Mouse (Mus musculus) cerebellum, postnatal 36 days (tissue): ENCODE measurements at regions not wholly inside any gene's neighbourhood (a gene's known extent, or its start where the extent isn't known, plus 50 kb on each side); places are given as distances from the start of the nearest gene placed in this dataset.

ENCODE experiments used
- DNase-seq, 2 experiments: peaks; one replicate each; pipeline ENCODE4 v3.0.0; 2021 to 2022; ENCODE audit warnings: mixed read lengths in 2 of 2

DNA sequence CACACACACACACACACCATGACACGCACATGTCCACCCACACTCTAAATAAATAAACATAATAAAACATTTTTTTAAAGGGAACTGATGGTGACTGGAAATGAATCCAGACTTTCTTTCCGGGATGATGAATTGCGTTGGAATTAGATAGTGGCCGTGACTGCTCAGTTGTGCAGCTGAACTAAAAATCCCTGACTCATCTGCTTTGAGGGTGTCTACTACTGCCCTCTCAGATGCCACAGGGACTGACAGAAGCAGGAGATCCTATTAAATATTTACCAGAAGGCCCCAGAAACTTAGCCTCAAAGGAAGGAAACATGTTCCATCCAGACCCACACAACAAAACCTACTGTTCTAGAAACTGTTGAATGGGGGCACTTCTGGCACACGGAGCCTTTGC lies 65.7 kb downstream of the Polr2m start:
- no peak for DNase-seq

DNA sequence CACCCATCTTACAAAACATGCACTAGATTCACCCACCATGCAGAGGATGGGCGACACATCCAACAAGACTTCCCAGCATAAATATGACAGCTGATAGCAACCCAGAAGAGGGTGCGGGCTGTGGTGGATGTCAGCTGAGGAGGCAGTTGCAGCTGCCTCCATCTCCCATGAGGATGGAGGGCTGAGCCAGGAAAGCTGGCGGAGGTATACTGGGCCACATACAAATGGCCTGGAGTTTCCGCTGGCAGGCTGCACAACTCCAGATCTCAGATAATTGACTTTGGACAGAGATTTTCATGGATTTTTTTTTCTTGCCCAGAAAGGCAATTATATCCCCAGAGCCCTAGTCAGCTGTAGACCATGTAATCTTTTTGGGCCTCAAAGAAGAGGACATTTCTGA lies 67.2 kb downstream of the Polr2m start:
- no peak for DNase-seq

DNA sequence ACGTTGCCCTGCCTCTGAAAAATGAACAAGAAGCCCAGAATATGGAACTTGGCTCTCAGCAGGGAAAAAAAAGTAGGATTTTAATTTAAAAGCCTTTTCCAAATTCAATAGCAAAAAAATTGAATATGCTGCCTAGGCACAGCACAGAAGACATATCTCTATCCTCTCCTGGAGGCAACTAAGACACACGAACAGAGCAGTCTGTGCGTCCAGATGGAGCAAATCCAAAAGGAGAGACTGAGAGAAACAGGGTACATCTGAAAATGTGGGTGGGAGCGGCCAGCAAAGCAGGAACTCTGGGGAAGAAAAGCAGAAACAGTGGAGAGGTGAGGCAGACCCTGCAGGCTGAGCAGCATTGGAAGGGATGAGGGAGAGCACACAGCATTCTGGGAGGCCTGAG lies 68.5 kb downstream of the Polr2m start:
- DNase-seq, result no peak

- no peak for DNase-seq
These were observed 74.6 kb downstream of the Polr2m start for GRCm38 (mm10) chr9:71411171-71411570.

GRCm38 (mm10) chr9:71409925-71410324 lies 75.8 kb downstream of the Polr2m start:
- no peak for DNase-seq

DNA sequence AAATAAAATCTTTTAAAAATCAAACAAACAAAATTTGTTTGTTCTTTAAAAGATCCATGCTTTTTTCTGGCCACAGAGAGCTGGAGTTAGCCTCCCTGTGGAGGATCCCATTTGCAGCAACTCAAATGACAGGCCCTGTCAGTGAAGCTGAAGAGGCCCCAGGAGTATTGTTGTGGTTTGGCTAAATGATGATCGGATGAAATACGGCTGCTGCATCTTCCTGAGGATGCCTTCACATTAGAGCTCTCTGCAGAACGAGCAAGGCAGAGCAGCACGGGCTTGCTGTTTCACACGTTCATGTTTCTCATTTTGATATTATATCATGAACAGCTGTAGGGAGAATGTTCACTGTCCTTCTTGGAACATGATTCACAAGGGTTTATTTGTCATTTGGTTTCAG lies 76.8 kb downstream of the Polr2m start:
- DNase-seq, result no peak

- DNase-seq, result no peak
These were observed 81.2 kb downstream of the Polr2m start for GRCm38 (mm10) chr9:71404396-71405135.

GRCm38 (mm10) chr9:71401667-71402066 lies 84.1 kb downstream of the Polr2m start:
- no peak for DNase-seq

GRCm38 (mm10) chr9:71399346-71399745 lies 86.4 kb downstream of the Polr2m start:
- no peak for DNase-seq

DNA sequence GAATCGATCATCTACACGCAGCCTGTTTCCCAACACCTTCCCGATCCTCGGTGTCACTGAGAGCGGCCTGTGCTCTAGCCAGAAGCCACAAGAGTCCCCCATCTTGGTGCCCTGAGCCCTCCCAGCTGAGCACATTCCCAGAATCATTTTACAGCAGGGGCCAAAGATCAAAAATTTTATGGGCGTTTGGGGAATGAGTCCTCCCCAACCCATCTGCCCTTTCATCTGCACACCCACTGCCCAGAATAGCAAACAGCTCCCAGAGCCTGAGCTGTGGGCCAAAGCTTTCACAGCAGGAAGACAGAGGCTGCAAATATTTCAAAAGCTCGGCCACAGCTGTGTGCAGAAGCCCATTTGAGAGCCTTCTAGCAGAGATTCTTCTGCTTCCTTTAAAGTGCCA lies 89.0 kb downstream of the Polr2m start:
- no peak for DNase-seq

DNA sequence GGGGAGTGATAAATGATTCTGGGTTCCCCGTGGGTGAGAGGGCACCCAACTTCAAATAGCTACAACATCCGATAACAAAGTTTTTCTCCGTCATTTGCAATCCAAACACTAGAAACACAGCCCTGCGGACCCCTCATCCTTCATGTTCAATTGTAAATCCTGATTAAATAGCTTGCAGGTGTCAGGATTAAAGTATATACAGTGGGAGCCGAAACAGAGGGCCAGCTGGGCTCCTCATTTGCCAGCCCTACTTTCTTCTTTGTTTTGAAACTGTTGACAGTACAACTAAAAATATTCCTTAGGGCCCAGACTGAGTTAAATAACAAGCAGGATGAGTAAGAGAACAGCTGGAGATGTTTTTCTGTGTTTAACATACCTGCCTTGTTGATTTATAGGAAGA lies 95.5 kb downstream of the Polr2m start:
- DNase-seq, result no peak

- DNase-seq, result no peak
These were observed 98.3 kb downstream of the Polr2m start for GRCm38 (mm10) chr9:71387426-71387825.

- no peak for DNase-seq
These were observed 101.8 kb downstream of the Polr2m start for GRCm38 (mm10) chr9:71383901-71384300.

GRCm38 (mm10) chr9:71379731-71380250 lies 105.9 kb downstream of the Polr2m start:
- DNase-seq, result no peak

- no peak for DNase-seq
These were observed 116.0 kb downstream of the Polr2m start for GRCm38 (mm10) chr9:71369760-71370159.

- no peak for DNase-seq
These were observed 116.5 kb downstream of the Polr2m start for GRCm38 (mm10) chr9:71369202-71369601.

- no peak for DNase-seq
These were observed 119.2 kb downstream of the Polr2m start for GRCm38 (mm10) chr9:71366573-71366972.

GRCm38 (mm10) chr9:71365177-71365738 lies 120.5 kb downstream of the Polr2m start:
- DNase-seq, result no peak

DNA sequence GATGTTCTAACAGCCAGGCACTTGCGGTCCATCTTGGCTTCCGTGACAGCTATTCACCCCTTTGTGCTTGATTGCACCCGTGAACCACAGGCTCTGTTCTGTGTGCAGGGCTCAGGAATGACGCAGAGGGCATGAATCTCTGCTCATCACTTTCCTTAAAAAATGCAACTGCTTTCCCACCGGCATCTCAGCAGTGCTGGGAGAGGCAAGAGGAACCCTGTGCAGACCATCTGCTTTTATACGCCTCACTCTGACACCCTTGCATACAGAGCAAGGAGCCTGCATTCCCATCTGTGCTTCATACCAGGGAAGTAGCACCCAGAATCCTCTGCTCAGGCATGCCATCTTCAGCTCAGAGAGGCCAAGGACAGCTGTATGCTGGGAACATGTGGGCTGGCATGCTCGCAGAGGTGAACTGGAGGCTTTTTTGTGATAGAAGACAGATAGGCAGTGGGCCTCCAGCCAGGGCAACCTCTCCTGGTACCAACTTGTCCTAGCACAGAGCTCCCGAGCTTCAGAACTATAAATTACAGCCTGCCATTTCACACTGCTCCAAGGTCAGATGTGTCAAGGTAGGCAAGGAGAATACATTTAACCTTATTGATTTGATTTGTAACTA lies 121.6 kb downstream of the Polr2m start:
- DNase-seq, result no peak

GRCm38 (mm10) chr9:71362401-71362800 lies 123.3 kb downstream of the Polr2m start:
- no peak for DNase-seq

DNA sequence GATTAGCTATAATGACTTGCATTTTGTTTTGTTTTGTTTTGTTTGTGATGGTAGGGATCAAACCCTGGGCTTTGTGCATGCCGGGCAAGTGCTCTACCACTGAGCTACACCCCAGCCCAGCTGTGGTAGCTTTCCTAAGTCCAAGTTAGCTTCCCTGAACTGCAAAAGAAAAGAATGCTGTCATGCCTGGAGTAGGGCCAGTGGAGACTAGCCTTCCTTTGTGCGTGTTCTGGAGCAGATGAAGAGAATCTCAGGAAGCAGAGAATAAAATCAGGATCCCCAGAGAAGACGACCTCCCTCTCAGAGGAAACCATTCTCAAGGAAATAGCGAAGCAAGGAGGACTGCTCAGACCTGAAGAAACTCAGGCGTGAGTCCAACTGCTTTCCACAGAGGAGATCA lies 123.8 kb downstream of the Polr2m start:
- DNase-seq, result no peak

DNA sequence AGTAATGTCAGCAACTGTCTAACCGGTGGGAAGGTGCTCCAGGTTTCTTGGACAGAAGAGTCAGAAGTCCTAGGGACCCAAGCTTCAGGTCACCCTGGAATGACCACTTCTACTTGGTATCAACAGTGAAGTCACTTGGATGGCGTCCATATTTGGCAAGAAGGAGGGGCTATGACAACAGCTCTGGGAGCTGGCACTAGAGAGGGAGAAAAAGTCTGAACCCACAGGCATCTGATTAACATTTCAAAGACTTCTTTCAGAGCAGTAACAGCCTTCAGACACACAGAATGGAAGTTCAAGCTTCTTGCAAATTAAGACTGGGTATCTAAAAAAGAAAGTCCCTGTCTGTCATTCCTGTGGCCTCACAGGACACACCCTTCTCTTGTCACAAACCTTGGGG lies 124.4 kb downstream of the Polr2m start:
- no peak for DNase-seq

DNA sequence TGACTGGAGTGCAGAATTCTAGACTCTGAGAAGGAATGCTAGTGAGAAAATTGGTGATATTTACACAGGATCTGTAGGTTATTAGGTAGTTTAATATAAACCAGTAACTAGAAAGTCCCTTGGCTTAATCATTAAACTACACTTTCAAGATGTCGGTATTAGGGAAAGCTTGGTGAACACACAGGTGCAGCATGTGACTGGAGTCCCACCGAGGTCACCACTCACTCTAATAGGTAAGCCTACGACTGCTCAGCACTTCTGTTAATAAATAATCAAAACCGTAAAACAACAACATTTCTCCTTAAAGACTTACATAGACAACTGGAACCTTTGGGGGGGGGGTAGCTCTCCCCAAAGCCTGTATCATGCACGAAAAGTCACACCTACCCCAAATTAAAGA lies 125.1 kb downstream of the Polr2m start:
- no peak for DNase-seq

- peak in 1 of 2 experiments; percentile 8 for DNase-seq
These were observed 126.8 kb downstream of the Polr2m start for GRCm38 (mm10) chr9:71358961-71359360.
